Mouse (Mus musculus): ENCODE results near the gene Csrnp2. TPM values are rescaled to one million over a fixed set of nuclear protein-coding genes. Genes with fewer than 3 reads are reported as not detected.

Csrnp2 gene
- polyA plus RNA-seq, 2 experiments from 2014 or later = 1.2 to 1.8 TPM

DNA sequence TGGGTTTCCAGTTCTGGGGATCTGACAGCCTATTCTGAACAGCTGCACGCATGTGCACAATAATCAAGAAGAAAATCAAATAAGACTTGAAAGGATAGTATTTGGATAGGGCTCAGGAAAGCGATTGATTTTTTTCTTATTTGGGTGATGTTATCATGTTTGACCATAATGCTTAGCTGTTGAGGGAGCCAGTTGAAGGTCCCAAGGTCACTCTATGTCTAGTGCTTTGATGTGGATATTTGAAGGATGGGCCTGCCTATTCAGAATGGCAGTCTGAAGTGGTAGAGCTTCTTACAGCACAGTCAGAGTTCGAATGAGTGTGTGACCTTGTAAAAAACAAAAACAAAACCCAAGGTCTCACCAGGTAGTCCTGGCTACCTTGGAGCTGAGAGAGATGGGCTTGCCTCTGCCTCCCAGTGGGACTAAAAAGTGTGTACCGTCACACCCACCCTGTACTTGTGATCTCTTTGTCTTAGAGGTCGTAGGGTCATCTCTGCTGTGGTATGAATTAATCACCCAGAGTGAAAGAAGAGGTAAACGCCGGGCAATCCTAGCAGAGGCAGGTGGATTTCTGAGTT lies 21.3 kb downstream of the Csrnp2 start:
- no peak for ATAC-seq

DNA sequence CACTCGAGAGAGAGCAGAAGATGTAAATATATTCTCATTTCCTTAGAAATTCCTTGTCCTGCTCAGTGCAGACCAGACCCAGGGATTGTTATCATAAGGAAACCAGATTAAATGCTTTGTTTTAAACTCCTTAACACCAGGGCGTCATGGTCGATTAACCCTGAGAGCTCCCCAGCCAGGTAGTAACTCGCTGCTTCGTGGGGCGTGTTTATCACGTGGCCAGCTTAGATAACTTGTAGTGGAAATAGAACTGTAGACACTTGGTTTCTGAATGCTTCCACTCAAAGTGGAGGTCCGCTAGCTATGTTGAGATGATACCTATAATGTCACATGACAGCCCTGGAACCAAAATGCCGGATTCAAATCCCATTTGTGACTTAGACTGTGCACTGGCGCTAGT lies 25.3 kb downstream of the Csrnp2 start:
- ATAC-seq = no peak

DNA sequence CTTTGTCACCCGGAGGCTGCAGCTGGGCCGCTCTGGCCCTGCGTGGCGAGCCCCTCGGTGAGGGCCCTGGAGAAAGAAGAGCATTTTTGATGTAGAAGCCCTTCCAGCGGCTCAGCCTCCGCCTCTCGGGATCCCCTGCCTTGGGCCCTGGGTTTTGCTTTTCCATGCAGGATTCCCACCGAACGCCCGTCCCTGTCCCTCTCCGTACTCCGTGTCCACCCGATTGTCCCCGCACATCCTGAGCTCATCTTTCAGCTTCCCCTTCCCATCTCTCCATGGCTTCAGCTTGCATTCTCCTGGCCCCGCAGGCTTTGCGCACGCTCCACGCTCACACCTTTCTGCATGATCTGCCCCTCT lies 26.1 kb downstream of the Csrnp2 start:
- ATAC-seq = no peak

- ATAC-seq = peak; percentile 91
Observed at GRCm38 (mm10) chr15:100468295-100469188, 26.7 kb downstream of the Csrnp2 start, which contains the start of gene Letmd1. Gene Letmd1, plus strand, starts transcription at chr15:100469023.

DNA sequence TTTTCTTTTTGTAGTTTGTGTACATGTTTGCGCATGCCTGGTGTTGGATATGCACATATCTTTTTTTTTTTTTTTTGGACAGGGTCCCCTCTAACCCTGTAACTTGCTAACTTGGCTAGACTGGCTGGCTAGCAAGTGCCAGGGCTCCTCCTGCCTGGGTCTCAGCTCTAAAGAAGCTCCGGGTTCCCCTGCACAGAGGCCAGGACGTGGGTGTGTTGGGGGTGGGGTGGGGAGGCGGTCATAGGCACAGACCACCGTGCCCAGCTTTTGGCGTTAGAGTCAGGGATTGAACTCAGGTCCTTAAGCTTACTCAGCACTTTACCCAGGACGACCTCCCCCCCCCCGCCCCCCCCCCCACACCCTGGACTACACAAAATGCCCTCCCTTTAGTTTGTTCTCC lies 27.6 kb downstream of the Csrnp2 start:
- ATAC-seq = no peak

DNA sequence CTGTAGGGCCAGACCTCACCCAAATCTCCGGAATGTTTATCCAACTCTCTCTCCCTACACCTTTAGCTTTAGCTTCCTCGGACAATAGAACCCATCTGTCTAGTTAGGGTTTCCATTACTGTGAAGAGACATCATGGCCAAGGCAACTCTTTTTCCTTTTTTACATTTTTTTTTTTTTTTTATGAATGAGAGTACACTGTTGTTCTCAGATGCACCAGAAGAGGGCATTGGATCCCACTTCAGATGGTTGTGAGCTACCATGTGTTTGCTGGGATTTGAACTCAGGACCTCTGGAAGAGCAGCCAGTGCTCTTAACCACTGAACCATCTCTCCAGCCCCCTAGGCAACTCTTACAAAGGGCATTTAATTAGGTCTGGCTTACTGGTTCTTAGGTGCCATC lies 29.9 kb downstream of the Csrnp2 start:
- no peak for ATAC-seq

GRCm38 (mm10) chr15:100463712-100464111 lies 31.6 kb downstream of the Csrnp2 start:
- no peak for ATAC-seq

- ATAC-seq = no peak
Observed at GRCm38 (mm10) chr15:100462086-100462485, 33.2 kb downstream of the Csrnp2 start.

DNA sequence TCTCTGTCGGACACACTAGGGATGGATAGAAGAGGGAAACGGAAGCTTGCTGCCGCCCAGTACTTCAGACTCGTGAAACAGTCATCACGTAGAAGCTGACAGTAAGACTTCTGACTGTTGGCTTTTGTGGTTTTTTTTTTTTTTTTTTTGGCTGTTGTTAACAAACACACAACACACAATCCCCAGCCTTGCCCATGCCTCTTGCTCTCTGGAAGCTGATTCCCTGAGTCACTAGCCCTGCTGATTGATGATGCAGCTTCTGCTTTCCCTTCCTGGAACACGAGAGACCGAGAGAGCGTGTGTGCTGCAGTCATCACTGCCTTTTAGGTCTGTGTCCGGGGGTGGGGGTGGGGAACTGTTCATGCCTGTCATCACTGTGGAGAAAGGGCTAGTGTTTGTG lies 33.6 kb downstream of the Csrnp2 start:
- no peak for ATAC-seq

- ATAC-seq = peak; percentile 76
Observed at GRCm38 (mm10) chr15:100460942-100461341, 34.3 kb downstream of the Csrnp2 start.

GRCm38 (mm10) chr15:100458055-100458454 lies 37.2 kb downstream of the Csrnp2 start:
- peak; percentile 20 for ATAC-seq

- ATAC-seq = peak; percentile 74
Observed at GRCm38 (mm10) chr15:100457340-100457739, 37.9 kb downstream of the Csrnp2 start.

DNA sequence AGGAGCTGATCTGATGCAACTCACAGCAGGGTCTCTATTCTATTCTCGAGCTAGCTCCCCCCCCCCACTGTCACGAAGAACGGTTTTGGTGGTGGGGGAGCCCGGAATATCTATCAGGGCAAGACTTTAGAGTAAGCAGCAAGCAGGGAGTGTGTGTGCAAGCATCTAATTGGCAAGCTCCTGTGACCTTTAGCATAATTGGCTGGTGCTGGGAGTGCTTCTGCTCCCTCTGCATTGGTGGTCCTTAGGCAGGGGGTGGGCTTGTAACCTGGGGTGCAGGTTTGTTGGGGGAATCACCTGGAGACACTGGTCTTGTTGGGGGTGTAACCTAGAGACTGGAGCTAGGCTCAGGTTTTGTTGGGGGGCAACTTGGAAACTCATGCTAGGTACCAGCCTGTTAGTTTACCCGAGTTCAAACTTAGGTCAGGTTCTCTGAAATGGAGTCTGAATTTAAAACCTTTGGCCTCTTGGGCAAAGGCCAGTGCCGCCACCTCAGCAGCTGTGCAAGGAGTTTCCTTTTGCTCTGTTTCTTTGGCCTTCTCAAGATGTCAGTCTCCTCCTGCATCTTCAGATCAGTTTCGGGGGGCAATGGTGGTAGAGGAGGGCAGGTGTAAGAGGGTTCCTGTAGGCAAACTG lies 38.8 kb downstream of the Csrnp2 start:
- no peak for ATAC-seq

DNA sequence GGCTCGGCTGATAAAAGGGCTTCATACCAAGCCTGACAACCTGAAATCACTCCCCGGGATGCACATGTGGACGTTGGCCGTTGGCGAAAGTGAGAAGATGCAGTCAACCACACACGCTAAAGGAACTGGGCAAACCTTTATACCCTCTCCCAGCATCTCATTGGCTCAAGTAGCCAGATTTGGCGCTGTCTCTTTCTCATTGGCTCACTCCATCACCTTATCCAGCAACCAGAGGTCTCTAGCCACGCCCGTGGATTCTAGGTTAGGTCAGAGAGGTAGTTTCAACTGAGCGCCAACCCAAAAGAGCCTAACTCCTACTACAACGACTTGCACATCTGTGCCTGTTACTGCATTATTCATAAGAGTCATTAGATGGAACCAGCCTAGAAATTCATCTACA lies 42.8 kb downstream of the Csrnp2 start:
- ATAC-seq = no peak

DNA sequence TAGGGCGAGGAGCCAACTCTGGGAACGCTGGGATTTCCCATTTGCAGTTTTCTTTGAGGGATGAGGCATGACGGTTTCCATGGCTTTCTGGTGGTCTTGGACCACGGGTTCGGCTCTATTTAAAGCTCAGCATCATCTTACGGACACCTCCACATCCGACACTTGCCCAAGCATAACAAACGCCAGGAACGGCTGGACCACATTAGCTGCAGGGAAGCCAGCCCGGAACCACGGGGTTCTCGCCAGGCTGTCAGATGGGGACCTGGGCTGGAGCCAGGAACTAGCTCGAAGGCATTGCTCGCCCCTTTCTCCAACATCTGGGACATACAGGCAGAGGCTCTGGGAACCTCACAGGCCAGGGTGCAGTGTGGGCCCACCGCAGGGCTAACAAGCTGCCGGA lies 44.0 kb downstream of the Csrnp2 start:
- no peak for ATAC-seq

- no peak for ATAC-seq
Observed at GRCm38 (mm10) chr15:100449495-100449894, 45.8 kb downstream of the Csrnp2 start.

- ATAC-seq = no peak
Observed at GRCm38 (mm10) chr15:100448572-100448971, 46.7 kb downstream of the Csrnp2 start.

DNA sequence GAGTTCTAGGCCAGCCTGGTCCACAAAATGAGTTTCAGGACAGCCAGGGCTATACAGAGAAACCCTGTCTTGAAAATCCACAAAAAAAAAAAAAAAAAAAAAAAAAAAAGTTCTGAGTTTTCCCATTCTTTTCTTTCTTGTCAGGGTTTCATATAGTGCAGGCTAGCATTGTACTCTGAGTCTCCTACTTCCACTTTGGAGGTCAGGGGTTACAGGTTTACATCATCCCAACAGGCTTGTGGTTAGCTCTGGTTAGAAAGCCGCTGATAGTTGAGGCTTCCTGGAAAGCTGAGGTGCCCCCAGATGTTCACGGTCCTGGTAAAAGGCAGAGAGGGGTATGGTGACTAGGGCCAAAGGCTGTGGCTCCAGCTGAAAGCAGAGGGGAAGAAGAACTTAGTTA lies 48.4 kb downstream of the Csrnp2 start:
- ATAC-seq = no peak

DNA sequence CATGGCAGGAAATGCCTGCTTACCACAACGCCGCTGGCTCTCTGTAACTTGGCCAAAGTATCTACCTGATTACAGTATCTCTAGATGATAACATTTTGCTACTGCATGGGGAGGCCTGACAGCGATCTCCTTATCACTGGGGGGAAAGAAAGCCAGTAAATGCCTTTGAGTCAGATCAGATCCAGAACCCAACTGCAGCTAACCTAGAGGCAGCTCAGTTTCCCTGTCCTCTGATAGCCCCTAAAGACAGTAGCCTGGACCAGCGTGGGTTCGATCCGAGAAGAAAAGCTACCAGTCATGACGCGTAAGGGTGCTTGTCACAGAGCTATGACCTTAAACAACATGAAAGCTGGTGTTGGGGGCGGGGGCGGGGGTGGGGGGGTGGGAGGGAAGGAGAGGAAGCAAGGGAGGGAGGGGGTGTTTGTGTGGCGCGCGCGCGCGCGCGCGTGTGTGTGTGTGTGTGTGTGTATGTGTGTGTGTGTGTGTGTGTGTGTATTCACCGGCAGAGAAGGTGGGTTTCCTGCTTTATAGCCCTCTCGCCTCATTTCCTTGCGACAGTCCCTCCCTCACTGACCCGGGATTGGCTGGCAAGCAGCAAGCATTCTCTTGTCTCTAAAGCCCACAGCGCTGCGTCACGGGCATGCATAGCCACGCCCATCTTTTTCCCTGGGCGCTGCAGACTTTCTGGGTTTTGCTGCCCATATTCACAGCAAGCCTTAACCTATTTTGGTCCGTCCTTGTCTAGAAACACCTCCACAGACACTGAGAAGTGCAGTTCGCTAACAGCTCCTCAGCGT lies 52.0 kb downstream of the Csrnp2 start:
- peak; percentile 100 for ATAC-seq

DNA sequence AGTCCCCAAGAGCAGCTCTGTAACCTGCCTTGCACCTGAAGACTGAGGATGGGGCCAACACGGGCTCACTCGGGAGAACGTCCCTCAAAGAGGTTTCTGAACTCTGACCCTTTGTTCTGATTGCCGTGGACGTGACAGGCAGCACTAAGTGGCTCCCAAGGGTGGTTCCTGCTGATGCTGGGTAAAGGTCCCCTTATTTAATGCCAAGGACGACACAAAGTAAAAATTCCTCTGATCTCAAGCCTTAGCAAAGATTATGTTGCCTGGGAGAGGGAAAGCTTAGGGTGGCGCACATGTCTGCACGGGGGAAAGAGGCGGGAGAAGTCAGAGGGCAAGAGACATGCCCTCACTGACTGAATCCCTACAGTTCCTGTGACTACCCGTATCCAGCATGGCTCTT lies 58.8 kb downstream of the Csrnp2 start:
- ATAC-seq = no peak

DNA sequence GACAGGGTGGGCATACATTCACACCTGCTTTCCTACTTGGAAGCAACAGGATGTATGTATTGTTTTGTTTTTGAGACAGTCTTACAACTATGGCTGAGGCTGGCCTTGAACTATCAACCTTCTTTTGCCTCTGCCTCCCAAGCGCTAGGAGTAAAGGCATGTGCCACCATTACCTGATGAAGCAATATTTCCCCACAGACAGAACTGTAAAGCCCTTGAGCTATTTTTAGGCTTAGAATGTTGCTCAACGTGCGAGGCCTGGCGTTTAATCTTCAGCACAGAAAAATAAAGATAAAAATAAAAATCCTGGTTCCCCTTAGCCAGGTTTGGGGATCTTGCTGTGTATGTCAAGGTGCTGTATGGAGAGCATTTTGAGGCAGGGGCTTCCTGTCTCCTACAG lies 59.2 kb downstream of the Csrnp2 start:
- ATAC-seq = no peak

- no peak for ATAC-seq
Observed at GRCm38 (mm10) chr15:100433234-100433633, 62.1 kb downstream of the Csrnp2 start.
